Mouse (Mus musculus): Measurements from ENCODE around the gene Fcer1g.

GRCm38 (mm10) chr1:171226780-171227179, 7.4 kb downstream of the Fcer1g start:
- no peak for TF ChIP-seq CTCF (IDR thresholded peaks at IDR 0.05; ENCODE audit: low read depth, low read length)
- no peak for TF ChIP-seq TAL1 (conservative IDR thresholded peaks at IDR 0.05; ENCODE audit: low read depth, low read length)

All from G1E (cell line).